Mouse (Mus musculus): ENCODE measurements around the gene Lrrc29. TPM values are rescaled to one million over a fixed set of nuclear protein-coding genes. Genes with fewer than 3 reads are reported as not detected.
A peak's percentile ranks its signal among the peaks of the same experiment; 100 is the strongest.

The Lrrc29 gene
- polyA plus RNA-seq, 1 experiment from 2014 or later, result 3.1 TPM

GRCm38 (mm10) chr8:105303874-105304273, 22.2 kb downstream of the Lrrc29 start:
- Histone ChIP-seq H3K9me3 (ENCODE audit: low read depth, low read length) (no peaks in the 10 kb centered on the region), H3K4me2 (no peak overlapping the region), H3K9ac (no peak overlapping the region), H3K4me1 (ENCODE audit: insufficient read depth) (peaks cover 21% of the 10 kb centered on the region), H3K27ac (ENCODE audit: low read depth) (no peak overlapping the region; the same call in 1 of the 2 replicates), H3K4me3 (ENCODE audit: low read depth, low read length) (no peak overlapping the region), H3K36me3 (ENCODE audit: insufficient read depth) (peaks cover 78% of the 10 kb centered on the region), H3K27me3 (ENCODE audit: insufficient read depth, low read length) (no peaks in the 10 kb centered on the region)
- 63% methylated on average over 9 of the region's 9 CpGs for WGBS
- ATAC-seq (ENCODE audit: insufficient read depth), result no peak
- DNase-seq, result no peak
- TF ChIP-seq CTCF (IDR thresholded peaks at IDR 0.05; ENCODE audit: low read depth), result no peak

- no peak overlapping the region for H3K4me2 ChIP-seq
- WGBS, result 77% methylated on average over 8 of the region's 8 CpGs
- DNase-seq (no peak), ATAC-seq (ENCODE audit: insufficient read depth) (no peak)
- H3K27me3 ChIP-seq (ENCODE audit: insufficient read depth, low read length), result no peaks in the 10 kb centered on the region
- no peak overlapping the region for H3K4me3 ChIP-seq (ENCODE audit: low read depth, low read length)
- peaks cover 78% of the 10 kb centered on the region for H3K36me3 ChIP-seq (ENCODE audit: insufficient read depth)
- H3K9ac ChIP-seq, result no peak overlapping the region
- TF ChIP-seq CTCF (IDR thresholded peaks at IDR 0.05; ENCODE audit: low read depth), result no peak
- H3K27ac ChIP-seq (ENCODE audit: low read depth), result no peak overlapping the region
- H3K9me3 ChIP-seq (ENCODE audit: low read depth, low read length), result no peaks in the 10 kb centered on the region
- peaks cover 24% of the 10 kb centered on the region for H3K4me1 ChIP-seq (ENCODE audit: insufficient read depth)
Observed at GRCm38 (mm10) chr8:105303396-105303795, 22.7 kb downstream of the Lrrc29 start.

- Histone ChIP-seq H3K4me1 (ENCODE audit: insufficient read depth) (peaks cover 14% of the 10 kb centered on the region; the same call in 1 of the 2 replicates), H3K36me3 (ENCODE audit: insufficient read depth) (peaks cover 64% of the 10 kb centered on the region), H3K9ac (no peak overlapping the region), H3K27ac (ENCODE audit: low read depth) (no peak overlapping the region), H3K9me3 (ENCODE audit: low read depth, low read length) (no peaks in the 10 kb centered on the region), H3K4me3 (ENCODE audit: low read depth, low read length) (no peak overlapping the region), H3K27me3 (ENCODE audit: insufficient read depth, low read length) (no peaks in the 10 kb centered on the region), H3K4me2 (peak overlapping the region; percentile 95; the same call in 1 of the 2 replicates)
- no peak for ATAC-seq (ENCODE audit: insufficient read depth)
- TF ChIP-seq CTCF (IDR thresholded peaks at IDR 0.05; ENCODE audit: low read depth), result no peak
- DNase-seq, result no peak
- WGBS, result 95% methylated on average over 8 of the region's 8 CpGs
Observed at GRCm38 (mm10) chr8:105299962-105300361, 26.1 kb downstream of the Lrrc29 start.

GRCm38 (mm10) chr8:105298351-105299252, 27.5 kb downstream of the Lrrc29 start:
- peak overlapping the region; percentile 97 for H3K4me3 ChIP-seq (ENCODE audit: low read depth, low read length)
- H3K27me3 ChIP-seq (ENCODE audit: insufficient read depth, low read length), result no peaks in the 10 kb centered on the region
- peaks cover 51% of the 10 kb centered on the region for H3K36me3 ChIP-seq (ENCODE audit: insufficient read depth)
- H3K9me3 ChIP-seq (ENCODE audit: low read depth, low read length), result no peaks in the 10 kb centered on the region
- H3K9ac ChIP-seq, result peak overlapping the region; percentile 89
- peak overlapping the region; percentile 20; the same call in 1 of the 2 replicates for H3K27ac ChIP-seq (ENCODE audit: low read depth)
- ATAC-seq (ENCODE audit: insufficient read depth) (no peak), DNase-seq (no peak)
- H3K4me1 ChIP-seq (ENCODE audit: insufficient read depth), result 0 out of 2 replicates have a peak, but pooled peaks cover 6% of the 10 kb centered on the region
- TF ChIP-seq CTCF (IDR thresholded peaks at IDR 0.05; ENCODE audit: low read depth), result no peak
- peak overlapping the region; percentile 95 for H3K4me2 ChIP-seq
- WGBS, result 52% methylated on average over 18 of the region's 18 CpGs

- H3K9me3 ChIP-seq (ENCODE audit: low read depth, low read length), result no peaks in the 10 kb centered on the region
- H3K36me3 ChIP-seq (ENCODE audit: insufficient read depth), result peaks cover 41% of the 10 kb centered on the region
- TF ChIP-seq CTCF (IDR thresholded peaks at IDR 0.05; ENCODE audit: low read depth), result no peak
- H3K4me1 ChIP-seq (ENCODE audit: insufficient read depth), result 0 out of 2 replicates have a peak, but pooled peaks cover 6% of the 10 kb centered on the region
- no peaks in the 10 kb centered on the region for H3K27me3 ChIP-seq (ENCODE audit: insufficient read depth, low read length)
- peak; percentile 96 for DNase-seq
- WGBS, result 1% methylated on average over 58 of the region's 58 CpGs
- H3K27ac ChIP-seq (ENCODE audit: low read depth), result peak within 1 kb of the TSS; percentile 70
- H3K4me3 ChIP-seq (ENCODE audit: low read depth, low read length), result peak within 1 kb of the TSS; percentile 97
- H3K4me2 ChIP-seq, result peak within 1 kb of the TSS; percentile 95
- peak; percentile 89 for ATAC-seq (ENCODE audit: insufficient read depth)
- H3K9ac ChIP-seq, result peak within 1 kb of the TSS; percentile 89
Observed at GRCm38 (mm10) chr8:105297511-105298192, 28.4 kb downstream of the Lrrc29 start, which contains the start of gene E2f4. TSS of gene E2f4 (plus strand) at chr8:105297663.

- no peaks in the 10 kb centered on the region for H3K9me3 ChIP-seq (ENCODE audit: low read depth, low read length)
- WGBS, result 52% methylated on average over 11 of the region's 11 CpGs
- H3K27ac ChIP-seq (ENCODE audit: low read depth), result peak within 1 kb of the TSS; percentile 37; the same call in 1 of the 2 replicates
- peak within 1 kb of the TSS; percentile 97 for H3K4me3 ChIP-seq (ENCODE audit: low read depth, low read length)
- H3K4me2 ChIP-seq, result peak within 1 kb of the TSS; percentile 95
- H3K4me1 ChIP-seq (ENCODE audit: insufficient read depth), result 0 out of 2 replicates have a peak, but pooled peaks cover 6% of the 10 kb centered on the region
- ATAC-seq (ENCODE audit: insufficient read depth) (no peak), DNase-seq (no peak)
- no peaks in the 10 kb centered on the region for H3K27me3 ChIP-seq (ENCODE audit: insufficient read depth, low read length)
- H3K9ac ChIP-seq, result peak within 1 kb of the TSS; percentile 89
- TF ChIP-seq CTCF (IDR thresholded peaks at IDR 0.05; ENCODE audit: low read depth), result no peak
- H3K36me3 ChIP-seq (ENCODE audit: insufficient read depth), result peaks cover 25% of the 10 kb centered on the region
Observed at GRCm38 (mm10) chr8:105295895-105296573, 30.0 kb downstream of the Lrrc29 start, which contains the start of gene Exoc3l. TSS of gene Exoc3l (minus strand) at chr8:105296101.

All from lung, embryonic 14.5 days (tissue).